Mouse (Mus musculus) stomach, embryonic 16.5 days (tissue): ENCODE data around the gene Rasgrp1. TPM values are rescaled to one million over a fixed set of nuclear protein-coding genes. Genes with fewer than 3 reads are reported as not detected.

ENCODE experiments used
- ATAC-seq: fragments of 200-750 bp; cut with Nextera tagmentation; 2 replicates; pipeline ENCODE4 v1.8.0; 2017; ENCODE audit warnings: moderate number of reproducible peaks, moderate TSS enrichment; ENCODE audit not compliant: insufficient read depth, low FRiP score
- H3K27ac ChIP-seq: fragments of 300-500 bp; sonication (generic); 2 replicates; pipeline ENCODE4 v1.5.1; 2014; ENCODE audit warnings: low read length
- H3K27me3 ChIP-seq: fragments of 300-500 bp; sonication (generic); 2 replicates; pipeline ENCODE4 v1.6.1; 2014; ENCODE audit warnings: low read length, control low read depth, mixed read lengths; ENCODE audit not compliant: control insufficient read depth, insufficient read depth
- H3K36me3 ChIP-seq: fragments of 300-500 bp; sonication (generic); 2 replicates; pipeline ENCODE4 v1.6.1; 2014; ENCODE audit warnings: low read length; ENCODE audit not compliant: control insufficient read depth, insufficient read depth
- H3K4me1 ChIP-seq: fragments of 300-500 bp; sonication (generic); 2 replicates; pipeline ENCODE4 v1.6.1; 2014; ENCODE audit warnings: low read length, control low read depth, mixed read lengths; ENCODE audit not compliant: control insufficient read depth, insufficient read depth
- H3K4me2 ChIP-seq: fragments of 300-500 bp; sonication (generic); 2 replicates; pipeline ENCODE4 v1.6.1; 2014; ENCODE audit warnings: low read depth, low read length, mixed read lengths
- H3K4me3 ChIP-seq: fragments of 300-500 bp; sonication (generic); replicated peaks from 2 replicates; pipeline ENCODE4 v1.5.1; 2014; ENCODE audit warnings: mild to moderate bottlenecking, low read length
- H3K9ac ChIP-seq: fragments of 300-500 bp; sonication (generic); 2 replicates; pipeline ENCODE4 v1.6.1; 2014; ENCODE audit warnings: low read length
- H3K9me3 ChIP-seq: fragments of 300-500 bp; sonication (generic); replicated peaks from 2 replicates; pipeline ENCODE4 v1.6.1; 2016; ENCODE audit warnings: low read length, control low read depth; ENCODE audit not compliant: control insufficient read depth
- WGBS: fragments of 180-500 bp; shearing (Covaris S2); extraction: QIAGEN DNeasy Blood & Tissue Kit; methylation state at CpG from one replicate; pipeline ENCODE4 v1.1.7; 2014; 5-methylcytosine and 5-hydroxymethylcytosine counted together
- polyA plus RNA-seq: library from polyadenylated mRNA; unstranded; fragments of >200 nt; fragmentation: Nextera tagmentation; extraction: Ambion mirVana; gene quantifications from 2 replicates; pipeline ENCODE4 v1.2.1, GENCODE M21; 2015

The Rasgrp1 gene
- polyA plus RNA-seq, 1 experiment from 2014 or later = 2.9 TPM

GRCm38 (mm10) chr2:117313586-117314235 lies 29.1 kb downstream of the Rasgrp1 start:
- 87% methylated on average over 5 of the region's 5 CpGs for WGBS
- H3K4me3 ChIP-seq = no peak overlapping the region
- ATAC-seq = no peak

GRCm38 (mm10) chr2:117312441-117312895 lies 30.3 kb downstream of the Rasgrp1 start:
- 70% methylated on average over 7 of the region's 7 CpGs for WGBS
- H3K4me3 ChIP-seq = no peak overlapping the region
- H3K9ac ChIP-seq = no peak overlapping the region
- ATAC-seq = no peak
- H3K27me3 ChIP-seq = no peaks in the 10 kb centered on the region
- H3K4me1 ChIP-seq = no peaks in the 10 kb centered on the region
- no peak overlapping the region for H3K4me2 ChIP-seq
- no peaks in the 10 kb centered on the region for H3K9me3 ChIP-seq
- no peak overlapping the region for H3K27ac ChIP-seq
- H3K36me3 ChIP-seq = no peaks in the 10 kb centered on the region

More at GRCm38 (mm10) chr2:117313586-117314235, 29.1 kb downstream of the Rasgrp1 start:
- H3K9ac ChIP-seq = no peak overlapping the region
- H3K4me2 ChIP-seq = no peak overlapping the region
- H3K9me3 ChIP-seq = no peaks in the 10 kb centered on the region
- no peaks in the 10 kb centered on the region for H3K27me3 ChIP-seq
- H3K27ac ChIP-seq = no peak overlapping the region
- no peaks in the 10 kb centered on the region for H3K36me3 ChIP-seq
- H3K4me1 ChIP-seq = no peaks in the 10 kb centered on the region

- Histone ChIP-seq H3K4me1 (no peaks in the 10 kb centered on the region), H3K4me3 (no peak overlapping the region), H3K9me3 (no peaks in the 10 kb centered on the region), H3K9ac (no peak overlapping the region), H3K27me3 (no peaks in the 10 kb centered on the region), H3K36me3 (no peaks in the 10 kb centered on the region), H3K27ac (no peak overlapping the region), H3K4me2 (no peak overlapping the region)
- ATAC-seq = no peak
- 53% methylated on average over 2 of the region's 2 CpGs for WGBS
Measured at GRCm38 (mm10) chr2:117312030-117312429, 30.8 kb downstream of the Rasgrp1 start.

- Histone ChIP-seq H3K36me3 (no peaks in the 10 kb centered on the region), H3K4me3 (no peak overlapping the region), H3K9me3 (no peaks in the 10 kb centered on the region), H3K4me1 (no peaks in the 10 kb centered on the region), H3K27ac (no peak overlapping the region), H3K9ac (no peak overlapping the region), H3K27me3 (no peaks in the 10 kb centered on the region), H3K4me2 (no peak overlapping the region)
- ATAC-seq = no peak
- 82% methylated on average over 1 of the region's 1 CpGs for WGBS
Measured at GRCm38 (mm10) chr2:117311349-117311748, 31.5 kb downstream of the Rasgrp1 start.

GRCm38 (mm10) chr2:117309046-117309445 lies 33.8 kb downstream of the Rasgrp1 start:
- H3K9ac ChIP-seq = no peak overlapping the region
- H3K4me2 ChIP-seq = no peak overlapping the region
- H3K4me1 ChIP-seq = no peaks in the 10 kb centered on the region
- no peak overlapping the region for H3K4me3 ChIP-seq
- no peaks in the 10 kb centered on the region for H3K9me3 ChIP-seq
- no peak for ATAC-seq
- no peaks in the 10 kb centered on the region for H3K36me3 ChIP-seq
- no peak overlapping the region for H3K27ac ChIP-seq
- no peaks in the 10 kb centered on the region for H3K27me3 ChIP-seq
- WGBS = 85% methylated on average over 2 of the region's 2 CpGs

GRCm38 (mm10) chr2:117307959-117308358 lies 34.8 kb downstream of the Rasgrp1 start:
- Histone ChIP-seq H3K36me3 (no peaks in the 10 kb centered on the region), H3K27ac (no peak overlapping the region), H3K9ac (no peak overlapping the region), H3K9me3 (no peaks in the 10 kb centered on the region), H3K4me2 (no peak overlapping the region), H3K4me1 (no peaks in the 10 kb centered on the region), H3K27me3 (no peaks in the 10 kb centered on the region), H3K4me3 (no peak overlapping the region)
- no peak for ATAC-seq
- WGBS = 87% methylated on average over 3 of the region's 3 CpGs

GRCm38 (mm10) chr2:117304941-117305340 lies 37.9 kb downstream of the Rasgrp1 start:
- ATAC-seq = no peak
- no peak overlapping the region for H3K9ac ChIP-seq
- H3K27me3 ChIP-seq = no peaks in the 10 kb centered on the region
- H3K4me2 ChIP-seq = no peak overlapping the region
- 90% methylated on average over 5 of the region's 5 CpGs for WGBS
- H3K4me3 ChIP-seq = no peak overlapping the region
- no peaks in the 10 kb centered on the region for H3K36me3 ChIP-seq
- H3K27ac ChIP-seq = no peak overlapping the region
- H3K9me3 ChIP-seq = no peaks in the 10 kb centered on the region
- no peaks in the 10 kb centered on the region for H3K4me1 ChIP-seq

GRCm38 (mm10) chr2:117303391-117304350 lies 39.1 kb downstream of the Rasgrp1 start:
- no peaks in the 10 kb centered on the region for H3K27me3 ChIP-seq
- no peak for ATAC-seq
- 87% methylated on average over 12 of the region's 12 CpGs for WGBS
- no peak overlapping the region for H3K4me2 ChIP-seq
- H3K27ac ChIP-seq = no peak overlapping the region
- H3K36me3 ChIP-seq = no peaks in the 10 kb centered on the region
- no peaks in the 10 kb centered on the region for H3K9me3 ChIP-seq
- H3K9ac ChIP-seq = no peak overlapping the region
- no peaks in the 10 kb centered on the region for H3K4me1 ChIP-seq
- no peak overlapping the region for H3K4me3 ChIP-seq
